Mouse (Mus musculus): ENCODE results near the gene B3gnt8. TPM values are rescaled to one million over a fixed set of nuclear protein-coding genes. Genes with fewer than 3 reads are reported as not detected.
A peak's percentile ranks its signal among the peaks of the same experiment; 100 is the strongest.

Gene B3gnt8
- total RNA-seq, 2 experiments from 2014 or later = 3.4 to 4.4 TPM

GRCm38 (mm10) chr7:25658657-25659472, 32.4 kb downstream of the B3gnt8 start, which contains the start of the genes Bckdha and Exosc5:
Bckdha (minus strand) TSS chr7:25658981.
Exosc5 (plus strand) TSS chr7:25659164.
- DNase-seq = peak; percentile 100

- no peak for DNase-seq
Observed at GRCm38 (mm10) chr7:25666381-25666780, 39.9 kb downstream of the B3gnt8 start.

GRCm38 (mm10) chr7:25669158-25669557, 42.7 kb downstream of the B3gnt8 start:
- DNase-seq = no peak

GRCm38 (mm10) chr7:25669631-25670030, 43.2 kb downstream of the B3gnt8 start:
- no peak for DNase-seq

GRCm38 (mm10) chr7:25670096-25670495, 43.6 kb downstream of the B3gnt8 start:
- no peak for DNase-seq

- DNase-seq = no peak
Observed at GRCm38 (mm10) chr7:25671686-25672085, 45.2 kb downstream of the B3gnt8 start.

DNA sequence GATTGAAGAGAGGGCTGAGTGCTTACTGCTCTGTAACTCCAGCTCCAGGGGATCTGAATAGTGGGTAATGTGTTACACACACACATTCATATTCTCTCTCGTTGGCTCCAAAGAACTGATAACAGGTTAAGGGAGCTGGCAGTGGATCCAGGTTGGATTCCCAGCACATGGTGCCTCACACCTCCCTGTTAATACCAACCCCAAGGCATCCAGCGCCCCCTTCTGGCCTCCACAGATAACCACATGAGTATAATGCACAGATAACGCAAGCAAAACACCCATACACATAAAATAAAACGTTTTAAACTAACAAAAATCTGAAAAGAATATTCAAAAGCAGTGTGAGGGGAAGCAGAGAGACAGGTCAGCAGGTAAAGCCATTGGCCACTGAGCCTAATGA, 46.0 kb downstream of the B3gnt8 start:
- no peak for DNase-seq

- no peak for DNase-seq
Observed at GRCm38 (mm10) chr7:25674297-25674696, 47.8 kb downstream of the B3gnt8 start.

DNA sequence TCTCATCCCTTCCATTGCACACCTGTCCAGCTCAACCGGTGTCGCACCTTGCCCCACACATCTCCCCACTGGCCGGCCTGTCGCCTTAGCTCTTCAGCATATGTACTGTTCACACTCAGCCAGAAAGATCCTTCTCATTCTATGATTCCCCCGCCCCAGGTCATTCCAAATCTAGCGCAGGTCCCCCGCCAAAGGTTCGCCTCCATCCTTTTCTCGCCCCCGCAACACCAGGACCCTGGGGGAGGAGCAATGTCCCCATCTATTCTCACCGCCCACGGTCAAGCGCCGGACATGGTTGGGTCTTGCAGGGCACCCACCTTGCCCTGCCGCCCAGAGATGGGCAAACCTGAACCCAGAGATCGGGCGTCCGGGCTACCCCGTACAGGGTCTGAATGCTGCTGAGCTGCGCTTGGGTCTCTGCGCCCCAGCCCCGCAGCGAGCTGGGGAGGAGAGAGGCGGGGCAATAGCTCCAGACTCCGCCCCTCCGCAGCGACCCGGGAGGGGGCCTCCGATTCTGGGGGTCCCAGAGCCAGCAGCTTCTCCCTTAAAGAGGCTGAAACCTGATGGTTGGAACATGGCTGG, 48.4 kb downstream of the B3gnt8 start, which contains the start of gene Tmem91:
Gene Tmem91 (minus strand): TSS at position 448 of the 582 bp plus-strand sequence.
- DNase-seq = no peak

- DNase-seq = no peak
Observed at GRCm38 (mm10) chr7:25675405-25675804, 49.0 kb downstream of the B3gnt8 start.

DNA sequence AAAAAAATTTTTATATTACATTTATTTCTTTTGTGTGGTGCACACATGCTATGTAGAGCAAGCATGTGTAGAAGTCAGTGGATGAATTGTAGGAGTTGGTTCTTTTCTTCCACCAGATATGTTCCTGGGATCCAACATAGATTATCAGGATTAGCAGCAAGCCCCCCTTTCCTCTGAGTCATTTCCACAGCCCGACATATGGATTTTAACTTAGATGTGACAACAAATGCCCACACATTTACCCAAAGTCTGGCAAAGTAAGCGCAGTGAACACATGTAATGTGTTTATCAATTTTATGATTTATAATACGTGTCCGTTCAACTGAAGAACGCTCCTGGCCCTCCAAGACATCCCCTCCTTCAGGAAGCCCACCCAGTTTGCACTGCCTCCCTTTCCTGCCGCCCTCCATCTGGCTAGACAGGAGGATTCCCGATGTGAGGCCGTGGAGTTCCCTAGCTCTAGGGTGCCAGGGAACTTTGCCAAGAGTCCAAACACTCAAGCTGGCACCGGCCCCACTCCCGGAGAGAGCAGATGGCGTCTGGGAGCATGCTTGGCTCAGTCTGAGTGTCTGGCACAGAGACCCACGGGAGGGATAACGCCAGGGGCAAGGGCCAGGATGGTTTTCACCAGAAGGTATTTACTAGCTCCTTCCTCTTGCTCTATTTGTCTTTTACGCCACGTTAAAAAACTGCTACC, 49.8 kb downstream of the B3gnt8 start:
- DNase-seq = peak; percentile 88 to 90

- DNase-seq = no peak
Observed at GRCm38 (mm10) chr7:25677013-25677412, 50.6 kb downstream of the B3gnt8 start.

GRCm38 (mm10) chr7:25679971-25680370, 53.5 kb downstream of the B3gnt8 start:
- peak; percentile 29 to 39 for DNase-seq

- peak; percentile 97 to 98 for DNase-seq
Observed at GRCm38 (mm10) chr7:25680514-25681258, 54.2 kb downstream of the B3gnt8 start, which contains the start of gene B9d2. B9d2 (plus strand) TSS chr7:25680780.

GRCm38 (mm10) chr7:25681341-25682231, 55.1 kb downstream of the B3gnt8 start:
- DNase-seq = no peak

DNA sequence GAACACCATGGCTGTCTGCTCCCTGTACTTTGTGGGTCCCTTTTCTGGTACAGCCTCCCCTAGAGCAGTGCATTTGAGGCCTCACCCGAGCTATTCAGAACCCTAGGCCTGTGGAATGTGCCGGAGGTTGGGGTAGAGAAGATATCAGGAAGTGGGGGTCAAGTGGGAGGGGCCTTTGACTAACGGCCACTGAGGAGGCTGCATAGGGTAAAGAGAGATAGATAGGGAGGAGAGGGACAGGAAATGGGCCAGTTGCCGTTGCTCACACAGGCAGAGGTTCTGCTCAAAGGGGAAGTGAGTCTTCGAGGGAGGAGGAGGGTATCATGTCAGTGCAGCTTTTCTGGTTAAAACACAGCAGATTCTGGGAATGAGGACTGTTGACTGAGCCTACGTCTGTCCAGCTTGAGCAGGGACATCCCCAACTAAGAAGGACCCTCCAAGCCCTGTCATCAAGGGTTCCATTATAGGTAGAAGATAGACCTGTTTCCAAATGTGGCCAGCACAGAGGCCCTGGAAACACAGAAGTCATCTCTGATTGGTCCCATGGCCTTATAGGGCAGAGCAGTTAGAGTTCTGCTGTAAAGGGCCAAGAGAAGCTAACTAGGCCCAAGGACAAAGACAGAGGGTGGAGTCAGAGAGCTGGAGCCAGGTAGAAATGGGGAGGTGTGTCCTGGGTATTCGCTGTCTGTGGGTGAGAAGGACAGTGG, 57.2 kb downstream of the B3gnt8 start:
- DNase-seq = peak in 1 of 2 experiments; percentile 57

DNA sequence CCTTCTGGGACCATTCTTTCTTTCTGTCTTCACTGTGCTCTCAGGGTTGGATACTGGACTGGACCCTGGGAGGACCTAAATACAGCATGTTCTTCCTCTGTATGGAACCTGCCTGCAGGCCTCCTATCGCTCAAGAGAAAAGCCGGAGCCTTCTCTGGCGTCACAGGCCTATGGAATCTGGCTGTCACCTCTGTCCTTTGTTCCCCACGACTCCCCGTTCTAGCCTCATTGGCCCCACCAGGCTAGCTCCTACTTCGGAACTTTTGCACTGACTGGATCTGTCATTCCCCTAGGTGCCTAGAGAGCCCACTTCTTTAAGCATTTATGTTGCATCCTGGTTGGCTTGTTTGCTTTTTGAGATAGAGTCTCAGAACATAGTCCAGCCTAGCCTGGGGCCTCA, 58.2 kb downstream of the B3gnt8 start:
- DNase-seq = no peak

Measured in heart, adult 18-20 months (tissue).